In the genomic region with DNA sequence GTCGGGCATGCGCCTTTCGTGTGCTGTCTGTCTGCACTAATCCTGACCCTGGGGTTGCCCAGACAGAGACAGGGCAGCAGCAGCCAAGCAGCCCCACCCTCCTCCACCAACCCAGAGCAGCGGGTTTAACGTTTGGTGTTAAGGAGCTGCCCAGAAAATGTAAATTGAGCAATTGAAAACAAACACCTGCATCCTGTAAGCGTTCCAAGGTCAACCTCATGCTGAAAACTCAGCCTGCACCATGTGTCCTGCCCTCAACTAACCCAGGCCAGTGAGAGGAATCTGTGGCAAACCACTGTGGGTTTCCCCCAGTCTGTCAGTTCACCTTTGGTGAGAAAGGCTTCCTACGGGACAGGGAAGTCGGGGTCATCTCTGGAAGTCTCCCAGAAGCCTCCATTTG, we compare ENCODE assay signal across 19 mouse cellular contexts.
"Had no signal": no experiment of that assay in that cellular context is flagged by ENCODE, and none has a peak within 500 bp of the region (broad histone marks: within the 10 kb centered on the region; RNA-seq: fewer than 3 reads in every experiment).

No protein-coding gene starts in this region.

- H3K4me2 ChIP-seq: kidney, embryonic 15.5 days; limb, embryonic 12.5 days; limb, embryonic 15.5 days; liver, embryonic 12.5 days; liver, embryonic 15.5 days; midbrain, embryonic 13.5 days had no signal

- ATAC-seq: liver, embryonic 12.5 days; midbrain, embryonic 13.5 days had no signal

- H3K4me3 ChIP-seq: kidney, embryonic 15.5 days; limb, embryonic 12.5 days; limb, embryonic 15.5 days; liver, embryonic 12.5 days; liver, embryonic 15.5 days; midbrain, embryonic 13.5 days had no signal

- H3K9ac ChIP-seq: kidney, embryonic 15.5 days; limb, embryonic 12.5 days; limb, embryonic 15.5 days; liver, embryonic 12.5 days; liver, embryonic 15.5 days; midbrain, embryonic 13.5 days had no signal

- H3K9me3 ChIP-seq: kidney, embryonic 15.5 days; limb, embryonic 12.5 days; limb, embryonic 15.5 days; liver, embryonic 12.5 days; liver, embryonic 15.5 days; midbrain, embryonic 13.5 days had no signal

- DNase-seq: kidney, adult 11 months; kidney, adult 8-10 months; kidney, postnatal 10 days; kidney, postnatal 4 days; left cerebral cortex, postnatal 4 days; lung, adult 2 months; lung, postnatal 14 days; lung, postnatal 4 days; right cerebral cortex, adult 18-20 months; right cerebral cortex, postnatal 14 days; right cerebral cortex, postnatal 4 days; thymus, adult 18-20 months; thymus, postnatal 36 days had no signal

- H3K4me1 ChIP-seq: kidney, embryonic 15.5 days; limb, embryonic 12.5 days; limb, embryonic 15.5 days; liver, embryonic 12.5 days; liver, embryonic 15.5 days; midbrain, embryonic 13.5 days had no signal

- H3K27ac ChIP-seq: kidney, embryonic 15.5 days; limb, embryonic 12.5 days; limb, embryonic 15.5 days; liver, embryonic 12.5 days; liver, embryonic 15.5 days; midbrain, embryonic 13.5 days had no signal

- H3K27me3 ChIP-seq: kidney, embryonic 15.5 days; liver, embryonic 12.5 days; liver, embryonic 15.5 days; midbrain, embryonic 13.5 days had no signal

- H3K36me3 ChIP-seq: kidney, embryonic 15.5 days; limb, embryonic 12.5 days; limb, embryonic 15.5 days; liver, embryonic 12.5 days; liver, embryonic 15.5 days; midbrain, embryonic 13.5 days had no signal
